Mouse (Mus musculus) liver, embryonic 14.5 days (tissue): ENCODE measurements around the gene Fbxo22.

Source experiments
- CTCF ChIP-seq: IDR thresholded peaks from 2 replicates; pipeline ENCODE4 v1.5.1; 2016; ENCODE audit warnings: antibody characterized with exemption, low read depth, control low read depth
- EP300 ChIP-seq: IDR thresholded peaks from 2 replicates; pipeline ENCODE4 v1.6.1; 2016; ENCODE audit warnings: antibody characterized with exemption, low read depth

DNA sequence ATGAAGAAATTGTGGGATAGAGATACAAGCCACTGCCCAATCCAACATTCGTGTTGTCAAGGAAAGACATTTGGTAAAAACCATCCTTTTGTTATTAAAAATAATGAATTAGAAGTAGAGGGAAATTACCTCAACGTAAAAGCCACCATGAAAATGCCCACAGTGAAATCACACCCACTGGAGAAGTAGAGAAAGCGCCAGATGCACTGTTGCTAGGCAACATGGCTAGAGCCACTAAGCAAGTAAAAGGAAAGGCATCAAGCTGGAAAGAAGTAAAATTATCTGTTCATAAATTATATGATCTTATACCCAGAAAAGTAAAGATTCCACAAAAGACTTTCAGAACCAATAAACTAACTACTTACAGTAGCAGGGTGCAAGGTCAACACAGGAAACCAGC is 17.5 kb downstream of the Fbxo22 start:
- TF ChIP-seq CTCF (no peak), EP300 (no peak)
